Mouse (Mus musculus): ENCODE data around the gene Abhd14a. TPM values are rescaled to one million over a fixed set of nuclear protein-coding genes. Genes with fewer than 3 reads are reported as not detected.
"Not testable (repeated sequence)": the region's sequence is repeated elsewhere in the genome, so short reads cannot be mapped to it uniquely, and the experiment has no call there.

Abhd14a gene
- total RNA-seq (2021): 10 to 100 TPM; 51.1 to 53.2 TPM
- long read RNA-seq, transcript Abhd14a-202 (6 exons, 1,262 nt): major isoform, 6 of 83 reads
- long read RNA-seq, partial matches to known transcripts: 4 of 83 reads
- long read RNA-seq, other reads (novel, unspliced or antisense): 69 of 83 reads

DNA sequence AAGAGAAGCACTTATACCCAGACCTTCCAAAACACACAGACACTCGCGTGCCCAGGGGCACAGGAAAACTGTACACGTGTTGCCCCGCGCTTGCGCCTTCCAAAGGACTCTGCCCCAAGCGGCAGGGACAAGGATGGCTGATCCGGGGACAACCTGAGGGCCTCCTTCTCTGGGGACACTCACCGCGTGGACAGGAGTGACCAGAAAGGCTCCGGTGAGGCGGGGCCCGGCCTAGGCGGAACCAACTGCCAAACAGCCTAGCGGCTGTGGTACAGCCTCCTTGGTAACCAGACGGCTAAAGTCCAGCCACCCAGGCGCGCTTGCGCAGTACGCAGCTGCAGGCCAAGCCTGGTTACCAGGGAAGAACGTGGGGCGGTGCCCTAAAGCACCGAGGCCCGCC lies at the start of gene Abhd14a, which contains the start of gene Abhd14b:
Abhd14a (minus strand) TSS at position 331 of the 400 bp plus-strand sequence.
Abhd14b (plus strand) TSS at position 112 of the 400 bp plus-strand sequence.
- peak; percentile 88 to 93 for DNase-seq (ENCODE audit: low spot score in 2 of 2)

DNA sequence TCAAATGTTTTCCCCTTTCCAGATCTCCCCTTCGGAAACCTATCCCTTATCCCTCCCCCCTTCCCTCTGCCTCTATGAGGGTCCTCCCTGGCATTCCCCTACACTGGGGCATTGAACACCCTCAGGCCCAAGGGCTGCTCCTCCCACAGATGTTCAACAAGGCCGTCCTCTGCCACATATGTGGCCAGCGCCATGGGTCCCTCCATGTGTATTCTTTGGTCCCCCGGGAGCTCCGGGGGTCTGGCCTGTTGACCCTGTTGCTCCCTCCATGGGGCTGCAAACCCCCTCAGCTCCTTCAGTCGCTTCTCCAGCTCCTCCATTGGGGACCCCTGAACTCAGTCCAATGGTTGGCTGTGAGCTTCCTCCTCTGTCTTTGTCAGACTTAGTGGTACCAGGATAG lies 40.1 kb upstream of the Abhd14a start:
- DNase-seq (ENCODE audit: low spot score in 2 of 2): not testable (repeated sequence)

DNA sequence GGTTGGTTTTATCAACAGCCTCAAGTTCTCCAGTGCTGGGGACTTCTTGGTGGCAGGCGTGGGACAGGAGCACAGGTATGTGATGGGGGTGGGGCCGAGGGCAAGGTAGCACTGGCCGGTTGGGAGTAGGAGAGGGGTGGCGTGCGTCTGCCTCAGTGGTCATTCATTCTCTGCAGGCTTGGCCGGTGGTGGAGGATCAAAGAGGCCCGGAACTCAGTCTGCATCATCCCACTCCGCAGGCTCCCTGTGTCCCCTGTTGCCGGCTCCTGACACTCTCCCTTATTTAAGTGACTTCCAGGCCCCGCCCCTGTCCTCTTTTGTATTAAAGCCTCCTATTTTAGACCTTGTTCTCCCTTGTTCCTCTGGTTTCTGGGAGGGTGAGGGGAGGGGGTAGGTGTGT lies 37.6 kb upstream of the Abhd14a start:
- no peak for DNase-seq (ENCODE audit: low spot score in 2 of 2)

- DNase-seq (ENCODE audit: low spot score in 2 of 2): no peak
Observed at GRCm38 (mm10) chr9:106483606-106484005, 36.1 kb upstream of the Abhd14a start.

- no peak for DNase-seq (ENCODE audit: low spot score in 2 of 2)
Observed at GRCm38 (mm10) chr9:106483136-106483535, 35.7 kb upstream of the Abhd14a start.

- DNase-seq (ENCODE audit: low spot score in 2 of 2): no peak
Observed at GRCm38 (mm10) chr9:106482578-106483115, 35.2 kb upstream of the Abhd14a start.

GRCm38 (mm10) chr9:106481676-106482075 lies 34.2 kb upstream of the Abhd14a start:
- no peak for DNase-seq (ENCODE audit: low spot score in 2 of 2)

DNA sequence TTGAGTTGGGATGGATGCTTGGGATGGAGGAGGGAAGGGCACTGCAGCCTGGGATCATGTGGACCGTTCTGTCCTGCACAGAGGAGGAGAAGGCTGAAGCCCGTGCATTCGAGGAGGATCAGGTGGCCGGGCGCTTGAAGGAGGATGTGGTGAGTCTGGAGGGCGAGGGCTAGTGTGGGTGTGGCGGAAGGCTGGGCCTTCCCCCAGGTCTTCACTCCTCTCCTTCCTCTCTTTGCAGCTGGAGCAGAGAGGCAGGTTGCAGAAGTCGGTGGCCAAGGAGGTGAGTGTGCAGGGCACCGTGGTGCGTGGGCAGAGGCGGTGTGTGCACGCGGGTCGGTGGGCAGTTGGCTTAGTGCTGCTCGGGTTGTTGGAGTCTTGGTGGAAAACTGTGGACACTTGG lies 33.6 kb upstream of the Abhd14a start:
- DNase-seq (ENCODE audit: low spot score in 2 of 2): peak in 1 of 2 experiments; percentile 2

DNA sequence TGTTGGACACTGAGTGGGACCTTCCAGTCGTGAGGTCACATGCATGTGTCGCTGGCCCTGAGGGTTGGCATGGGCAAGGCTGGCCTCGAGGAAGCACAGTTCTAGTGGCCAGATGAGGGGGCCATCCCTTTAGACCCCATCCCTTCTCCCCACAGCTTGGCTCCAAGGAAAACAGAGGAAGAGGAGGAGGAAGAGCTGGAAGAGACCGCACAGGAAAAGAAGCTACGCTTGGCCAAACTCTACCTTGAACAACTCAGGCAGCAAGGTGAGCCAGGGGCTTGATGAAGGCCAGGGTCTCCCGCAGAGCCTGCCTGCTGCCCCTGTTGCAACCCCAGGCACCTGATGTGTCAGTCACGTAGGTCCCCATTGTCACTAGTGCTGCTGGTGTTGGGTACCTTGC lies 33.1 kb upstream of the Abhd14a start:
- DNase-seq (ENCODE audit: low spot score in 2 of 2): no peak

DNA sequence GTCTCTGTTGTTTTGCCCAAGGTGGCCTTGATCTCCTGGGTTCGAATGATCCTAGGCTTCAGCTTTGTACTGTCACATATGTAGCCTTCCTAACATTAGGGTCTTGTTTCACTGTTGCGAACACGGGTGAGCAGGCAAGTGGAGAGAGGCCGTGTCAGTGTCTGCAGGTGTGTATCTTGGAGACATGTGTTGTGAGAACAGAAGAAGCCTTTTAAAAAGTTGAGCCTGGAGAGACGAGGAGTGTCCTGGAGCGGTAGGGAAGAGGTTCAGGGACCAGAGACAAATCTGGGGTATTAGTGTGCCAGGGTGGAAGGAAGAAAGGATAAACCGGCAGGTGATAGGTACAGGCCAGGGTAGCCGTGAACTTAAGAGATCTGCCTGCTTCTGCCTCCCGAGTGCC lies 30.6 kb upstream of the Abhd14a start:
- DNase-seq (ENCODE audit: low spot score in 2 of 2): peak; percentile 1 to 8

DNA sequence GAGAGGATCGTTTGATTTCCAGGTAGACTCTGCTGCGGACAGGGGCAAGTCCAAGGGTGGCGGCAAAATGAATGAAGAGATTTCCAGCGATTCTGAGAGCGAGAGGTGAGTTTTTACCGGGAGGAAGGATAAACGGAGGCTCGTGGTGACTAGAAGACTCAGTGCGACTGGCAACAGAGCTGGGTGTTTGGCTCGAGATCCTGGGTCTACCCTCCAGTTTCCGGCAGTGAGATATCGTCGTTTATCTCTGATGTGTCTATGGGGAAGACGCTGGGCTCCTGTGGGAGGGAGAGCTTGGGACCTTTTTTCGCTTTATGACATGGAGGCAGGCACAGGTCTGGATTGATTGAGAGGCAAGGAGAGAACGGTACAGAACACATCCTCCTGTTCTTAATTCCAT lies 30.2 kb upstream of the Abhd14a start:
- peak; percentile 4 to 10 for DNase-seq (ENCODE audit: low spot score in 2 of 2)

DNA sequence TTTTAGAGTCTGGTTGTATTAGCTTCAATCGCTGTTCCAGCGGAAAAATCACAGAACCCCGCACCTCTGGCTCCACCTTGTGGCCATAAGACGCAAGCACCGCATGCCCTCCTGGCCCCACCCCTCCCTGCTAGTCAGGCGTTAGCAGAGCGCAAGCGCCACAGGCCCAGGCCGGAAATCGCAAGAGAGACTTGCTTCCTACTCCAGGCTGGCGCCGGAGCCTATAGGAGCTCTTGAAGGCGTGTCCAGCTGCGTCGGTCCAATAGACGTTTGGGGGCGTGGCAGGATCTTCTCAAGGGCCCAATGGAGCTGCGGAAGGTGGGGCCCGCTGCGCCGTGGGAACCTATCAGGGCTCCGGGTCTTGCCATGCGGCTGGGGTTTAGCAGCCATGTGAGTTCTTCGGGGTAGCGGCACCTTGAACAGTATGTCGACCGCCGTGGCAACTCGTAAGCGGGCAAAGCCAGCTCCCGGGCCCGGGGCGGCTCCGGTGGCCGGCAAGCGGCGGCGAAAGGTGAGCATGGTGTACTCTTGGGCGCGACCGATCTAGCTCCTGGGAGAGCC lies 29.5 kb upstream of the Abhd14a start, which contains the start of gene Parp3:
Parp3 (minus strand) TSS at position 26 of the 561 bp plus-strand sequence.
- DNase-seq (ENCODE audit: low spot score in 2 of 2): peak; percentile 99

DNA sequence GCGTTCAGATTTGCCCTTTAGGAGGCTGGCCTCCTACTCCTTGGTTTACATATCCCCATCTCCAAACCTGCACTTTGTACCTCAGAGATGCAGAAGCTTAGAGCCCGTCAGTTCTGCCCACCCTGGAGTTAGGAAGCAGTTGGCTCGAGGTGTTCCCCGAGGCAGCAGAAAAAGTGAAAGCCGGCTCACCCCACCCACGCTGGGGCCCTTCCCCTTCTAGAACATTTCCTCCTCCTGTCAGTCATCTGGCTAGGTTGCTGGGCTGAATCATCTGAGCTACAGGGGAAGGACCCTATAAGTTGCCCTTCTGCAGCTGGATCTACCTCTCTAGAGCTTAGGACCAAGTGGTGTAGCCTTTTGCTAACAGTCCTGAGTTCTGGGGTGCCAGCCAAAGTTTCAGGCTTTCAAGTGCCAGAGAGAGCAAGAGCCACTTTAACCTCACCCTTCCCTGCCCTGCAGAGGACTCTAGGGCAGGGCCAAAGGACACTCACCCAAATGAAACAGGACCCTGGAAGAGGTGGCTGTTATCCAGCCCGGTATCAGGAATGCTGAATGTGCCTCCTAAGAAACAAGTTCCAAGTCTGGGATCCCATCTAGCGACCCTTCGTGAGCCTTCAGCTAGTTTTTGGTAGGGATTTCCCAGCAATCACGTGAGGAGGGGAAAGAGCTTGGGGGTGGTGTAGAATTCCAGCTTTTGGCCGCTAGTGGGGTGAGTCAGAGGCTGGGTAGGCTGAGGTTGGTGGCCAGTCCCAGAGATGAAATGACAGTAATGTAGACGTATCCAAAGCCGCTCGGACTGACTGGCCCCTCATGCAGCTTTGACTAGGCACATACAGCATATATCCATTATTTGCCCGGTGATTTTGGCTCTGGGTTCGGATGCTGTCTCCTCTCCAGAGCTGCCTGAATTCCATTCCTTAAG lies 28.8 kb upstream of the Abhd14a start:
- DNase-seq (ENCODE audit: low spot score in 2 of 2): peak in 1 of 2 experiments; percentile 26

DNA sequence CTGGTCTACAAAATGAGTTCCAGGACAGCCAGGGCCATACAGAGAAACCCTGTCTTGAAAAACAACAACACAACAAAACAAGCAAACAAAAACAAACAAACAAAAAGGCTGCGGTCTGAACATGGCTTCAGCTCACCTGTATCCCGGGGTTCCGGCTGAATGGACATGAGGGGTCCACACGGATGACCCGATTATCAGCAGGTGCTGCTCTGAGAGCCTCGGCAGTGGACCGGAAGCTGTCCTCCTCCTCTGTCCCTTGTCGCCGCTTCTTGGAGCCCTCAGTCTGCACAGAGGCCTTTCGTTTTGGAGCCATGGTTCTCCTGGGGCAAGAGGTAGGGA lies 28.2 kb upstream of the Abhd14a start, which contains the start of gene Rrp9:
Rrp9 (plus strand) TSS at position 301 of the 339 bp plus-strand sequence.
- no peak for DNase-seq (ENCODE audit: low spot score in 2 of 2)

DNA sequence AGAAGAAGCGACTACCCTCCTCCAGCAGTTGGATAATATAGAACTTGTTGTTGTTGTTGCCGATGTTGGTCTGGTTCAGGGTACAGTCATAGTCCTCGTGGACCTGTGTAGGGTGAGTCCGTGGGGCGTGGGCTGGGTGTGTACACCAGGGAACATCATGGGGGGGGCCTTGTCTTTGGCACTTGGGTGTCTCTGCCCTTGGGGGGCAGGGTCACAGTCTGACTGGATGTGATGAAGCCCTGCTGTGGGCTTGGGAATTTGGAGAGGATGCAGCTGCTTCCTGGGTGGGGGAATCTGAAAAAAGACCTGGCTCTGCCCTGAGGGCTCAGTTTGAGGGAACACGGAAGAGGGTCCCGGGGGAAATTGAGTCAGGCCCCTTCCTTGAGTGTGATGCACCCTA lies 27.6 kb upstream of the Abhd14a start:
- peak; percentile 4 to 20 for DNase-seq (ENCODE audit: low spot score in 2 of 2)

GRCm38 (mm10) chr9:106474456-106474855 lies 27.0 kb upstream of the Abhd14a start:
- DNase-seq (ENCODE audit: low spot score in 2 of 2): peak; percentile 57 to 67

GRCm38 (mm10) chr9:106473753-106474105 lies 26.3 kb upstream of the Abhd14a start:
- DNase-seq (ENCODE audit: low spot score in 2 of 2): peak in 1 of 2 experiments; percentile 14

GRCm38 (mm10) chr9:106473081-106473752 lies 25.7 kb upstream of the Abhd14a start:
- DNase-seq (ENCODE audit: low spot score in 2 of 2): peak; percentile 5 to 15

- no peak for DNase-seq (ENCODE audit: low spot score in 2 of 2)
Observed at GRCm38 (mm10) chr9:106472321-106472720, 24.8 kb upstream of the Abhd14a start.

DNA sequence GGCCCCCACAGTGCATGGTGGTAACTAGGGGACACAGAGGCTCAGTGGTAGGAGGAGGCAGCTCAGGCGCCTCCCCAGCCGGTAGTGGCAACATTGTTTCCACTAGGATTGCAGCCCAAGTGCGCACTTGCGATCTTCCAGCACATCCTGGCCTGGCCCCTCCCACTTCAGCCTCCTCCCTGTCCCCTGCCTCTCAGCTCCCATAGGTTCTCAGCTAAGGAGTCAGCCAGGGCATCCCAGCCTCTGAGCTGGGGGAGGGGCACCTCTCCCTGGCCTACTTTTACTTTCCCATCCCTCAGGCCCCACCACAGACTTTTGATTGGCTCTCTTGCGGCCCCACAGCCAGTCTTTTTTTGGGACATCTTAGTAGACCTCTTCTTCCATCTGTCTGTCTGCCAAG lies 24.4 kb upstream of the Abhd14a start:
- no peak for DNase-seq (ENCODE audit: low spot score in 2 of 2)

All from layer of hippocampus, postnatal 10 days (tissue).